Mouse (Mus musculus): ENCODE measurements around the gene Colca2. TPM values are rescaled to one million over a fixed set of nuclear protein-coding genes. Genes with fewer than 3 reads are reported as not detected.

Colca2 gene
- 2.2 and 2.9 TPM in 2 replicates for polyA plus RNA-seq (2014; fragmentation: Nextera tagmentation; extraction: Ambion mirVana)

DNA sequence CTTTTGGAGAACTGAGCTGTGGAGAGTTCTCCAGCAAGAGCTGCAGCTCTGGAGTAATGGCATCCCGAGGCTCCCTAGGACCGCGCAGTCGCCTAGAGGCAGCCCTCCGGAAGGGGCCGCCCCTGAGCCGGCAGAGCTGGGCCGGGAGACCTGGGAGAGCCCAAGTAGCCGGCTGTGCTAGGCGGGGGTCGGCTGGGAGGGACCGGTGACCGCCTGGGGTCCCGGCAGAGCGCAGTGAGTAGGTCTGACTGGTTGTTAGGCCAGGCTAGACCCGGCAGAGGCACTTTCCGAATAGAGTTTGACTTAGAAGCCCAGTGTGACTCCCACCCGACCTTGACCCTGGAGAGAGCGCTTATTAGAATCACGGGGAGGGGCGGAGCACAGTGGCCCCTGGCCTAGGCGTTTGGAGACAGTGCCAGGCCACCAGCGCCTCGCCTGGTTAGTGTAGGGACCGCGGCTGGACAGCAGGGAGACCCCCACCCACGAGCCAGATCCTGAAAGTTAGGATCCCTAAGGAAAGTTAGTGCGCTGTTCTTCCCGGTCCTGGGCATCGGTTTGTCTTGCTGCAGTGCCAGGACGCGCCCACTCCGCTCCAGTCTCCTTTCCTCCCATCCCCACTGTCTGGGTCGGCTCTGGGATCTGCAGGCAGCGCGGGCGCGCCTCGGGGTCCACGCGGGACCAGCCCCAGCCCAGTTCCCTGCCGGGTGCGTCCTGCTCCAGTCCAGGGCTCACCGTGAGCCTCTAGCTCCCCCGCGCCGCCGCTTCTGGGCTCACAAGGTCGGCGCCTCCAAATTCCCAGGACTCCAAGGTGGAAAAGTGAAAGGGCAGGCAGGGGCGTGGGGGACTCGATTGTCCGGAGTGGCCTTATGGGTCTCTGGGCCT, at the start of gene Colca2:
Colca2 (minus strand) TSS at position 70 of the 882 bp plus-strand sequence.
- under 1% methylated on average over 53 of the region's 53 CpGs for WGBS
- peak within 1 kb of the TSS; percentile 91 for H3K4me2 ChIP-seq (ENCODE audit: low read depth, low read length)
- no peak within 1 kb of the TSS; the same call in 1 of the 2 replicates for H3K27ac ChIP-seq (replicated peaks; ENCODE audit: low read depth, low read length)
- DNase-seq (ENCODE audit: low spot score) (peak; percentile 89), ATAC-seq (replicated peaks; ENCODE audit: insufficient number of reproducible peaks, low FRiP score, low TSS enrichment, low read depth) (peak; percentile 98)
- no peaks in the 10 kb centered on the region for H3K27me3 ChIP-seq (ENCODE audit: control insufficient read depth, insufficient read depth, low read length)
- H3K9me3 ChIP-seq (replicated peaks; ENCODE audit: control insufficient read depth, low read length), result no peaks in the 10 kb centered on the region
- H3K36me3 ChIP-seq (replicated peaks; ENCODE audit: control insufficient read depth, insufficient read depth, low read depth, low read length), result no peaks in the 10 kb centered on the region
- H3K4me3 ChIP-seq (ENCODE audit: low read depth, low read length), result peak within 1 kb of the TSS; percentile 54
- no peaks in the 10 kb centered on the region; the same call in 1 of the 2 replicates for H3K4me1 ChIP-seq (ENCODE audit: control insufficient read depth, insufficient read depth, low read length)
- peak within 1 kb of the TSS; percentile 68 for H3K9ac ChIP-seq (replicated peaks; ENCODE audit: low read length)

- Histone ChIP-seq H3K9ac (replicated peaks; ENCODE audit: low read length) (no peak overlapping the region), H3K4me2 (ENCODE audit: low read depth, low read length) (no peak overlapping the region), H3K27me3 (ENCODE audit: control insufficient read depth, insufficient read depth, low read length) (no peaks in the 10 kb centered on the region), H3K36me3 (replicated peaks; ENCODE audit: control insufficient read depth, insufficient read depth, low read depth, low read length) (no peaks in the 10 kb centered on the region), H3K4me3 (ENCODE audit: low read depth, low read length) (no peak overlapping the region), H3K9me3 (replicated peaks; ENCODE audit: control insufficient read depth, low read length) (no peaks in the 10 kb centered on the region), H3K27ac (replicated peaks; ENCODE audit: low read depth, low read length) (no peak overlapping the region), H3K4me1 (ENCODE audit: control insufficient read depth, insufficient read depth, low read length) (no peaks in the 10 kb centered on the region)
- no peak for ATAC-seq (replicated peaks; ENCODE audit: insufficient number of reproducible peaks, low FRiP score, low TSS enrichment, low read depth)
- no peak for DNase-seq (ENCODE audit: low spot score)
- WGBS, result 88% methylated on average over 5 of the region's 5 CpGs
Measured at GRCm38 (mm10) chr9:51327555-51327903, 49.2 kb upstream of the Colca2 start.

GRCm38 (mm10) chr9:51326619-51327554, 48.5 kb upstream of the Colca2 start:
- Histone ChIP-seq H3K9ac (replicated peaks; ENCODE audit: low read length) (no peak overlapping the region), H3K27ac (replicated peaks; ENCODE audit: low read depth, low read length) (no peak overlapping the region), H3K36me3 (replicated peaks; ENCODE audit: control insufficient read depth, insufficient read depth, low read depth, low read length) (no peaks in the 10 kb centered on the region), H3K4me1 (ENCODE audit: control insufficient read depth, insufficient read depth, low read length) (no peaks in the 10 kb centered on the region), H3K27me3 (ENCODE audit: control insufficient read depth, insufficient read depth, low read length) (no peaks in the 10 kb centered on the region), H3K9me3 (replicated peaks; ENCODE audit: control insufficient read depth, low read length) (no peaks in the 10 kb centered on the region), H3K4me2 (ENCODE audit: low read depth, low read length) (no peak overlapping the region), H3K4me3 (ENCODE audit: low read depth, low read length) (no peak overlapping the region)
- WGBS, result 87% methylated on average over 11 of the region's 11 CpGs
- DNase-seq (ENCODE audit: low spot score) (no peak), ATAC-seq (replicated peaks; ENCODE audit: insufficient number of reproducible peaks, low FRiP score, low TSS enrichment, low read depth) (no peak)

- DNase-seq (ENCODE audit: low spot score) (no peak), ATAC-seq (replicated peaks; ENCODE audit: insufficient number of reproducible peaks, low FRiP score, low TSS enrichment, low read depth) (no peak)
- Histone ChIP-seq H3K4me1 (ENCODE audit: control insufficient read depth, insufficient read depth, low read length) (no peaks in the 10 kb centered on the region), H3K36me3 (replicated peaks; ENCODE audit: control insufficient read depth, insufficient read depth, low read depth, low read length) (no peaks in the 10 kb centered on the region), H3K27me3 (ENCODE audit: control insufficient read depth, insufficient read depth, low read length) (no peaks in the 10 kb centered on the region), H3K9ac (replicated peaks; ENCODE audit: low read length) (no peak overlapping the region), H3K4me3 (ENCODE audit: low read depth, low read length) (no peak overlapping the region), H3K27ac (replicated peaks; ENCODE audit: low read depth, low read length) (no peak overlapping the region), H3K9me3 (replicated peaks; ENCODE audit: control insufficient read depth, low read length) (no peaks in the 10 kb centered on the region), H3K4me2 (ENCODE audit: low read depth, low read length) (no peak overlapping the region)
- 77% methylated on average over 7 of the region's 7 CpGs for WGBS
Measured at GRCm38 (mm10) chr9:51324406-51325065, 46.2 kb upstream of the Colca2 start.

- no peak overlapping the region for H3K4me2 ChIP-seq (ENCODE audit: low read depth, low read length)
- H3K9ac ChIP-seq (replicated peaks; ENCODE audit: low read length), result no peak overlapping the region
- no peaks in the 10 kb centered on the region for H3K4me1 ChIP-seq (ENCODE audit: control insufficient read depth, insufficient read depth, low read length)
- 87% methylated on average over 1 of the region's 1 CpGs for WGBS
- no peaks in the 10 kb centered on the region for H3K27me3 ChIP-seq (ENCODE audit: control insufficient read depth, insufficient read depth, low read length)
- no peak overlapping the region for H3K27ac ChIP-seq (replicated peaks; ENCODE audit: low read depth, low read length)
- DNase-seq (ENCODE audit: low spot score), result no peak
- ATAC-seq (replicated peaks; ENCODE audit: insufficient number of reproducible peaks, low FRiP score, low TSS enrichment, low read depth), result no peak
- no peak overlapping the region for H3K4me3 ChIP-seq (ENCODE audit: low read depth, low read length)
- no peaks in the 10 kb centered on the region for H3K36me3 ChIP-seq (replicated peaks; ENCODE audit: control insufficient read depth, insufficient read depth, low read depth, low read length)
- H3K9me3 ChIP-seq (replicated peaks; ENCODE audit: control insufficient read depth, low read length), result no peaks in the 10 kb centered on the region
Measured at GRCm38 (mm10) chr9:51320096-51320495, 41.7 kb upstream of the Colca2 start.

GRCm38 (mm10) chr9:51318246-51318645, 39.9 kb upstream of the Colca2 start:
- H3K4me3 ChIP-seq (ENCODE audit: low read depth, low read length), result no peak overlapping the region
- ATAC-seq (replicated peaks; ENCODE audit: insufficient number of reproducible peaks, low FRiP score, low TSS enrichment, low read depth), result no peak
- H3K9me3 ChIP-seq (replicated peaks; ENCODE audit: control insufficient read depth, low read length), result no peaks in the 10 kb centered on the region
- no peak overlapping the region for H3K4me2 ChIP-seq (ENCODE audit: low read depth, low read length)
- no peaks in the 10 kb centered on the region for H3K27me3 ChIP-seq (ENCODE audit: control insufficient read depth, insufficient read depth, low read length)
- H3K9ac ChIP-seq (replicated peaks; ENCODE audit: low read length), result no peak overlapping the region
- no peak overlapping the region for H3K27ac ChIP-seq (replicated peaks; ENCODE audit: low read depth, low read length)
- no peaks in the 10 kb centered on the region for H3K4me1 ChIP-seq (ENCODE audit: control insufficient read depth, insufficient read depth, low read length)
- WGBS, result 68% methylated on average over 4 of the region's 4 CpGs
- no peaks in the 10 kb centered on the region for H3K36me3 ChIP-seq (replicated peaks; ENCODE audit: control insufficient read depth, insufficient read depth, low read depth, low read length)
- no peak for DNase-seq (ENCODE audit: low spot score)

DNA sequence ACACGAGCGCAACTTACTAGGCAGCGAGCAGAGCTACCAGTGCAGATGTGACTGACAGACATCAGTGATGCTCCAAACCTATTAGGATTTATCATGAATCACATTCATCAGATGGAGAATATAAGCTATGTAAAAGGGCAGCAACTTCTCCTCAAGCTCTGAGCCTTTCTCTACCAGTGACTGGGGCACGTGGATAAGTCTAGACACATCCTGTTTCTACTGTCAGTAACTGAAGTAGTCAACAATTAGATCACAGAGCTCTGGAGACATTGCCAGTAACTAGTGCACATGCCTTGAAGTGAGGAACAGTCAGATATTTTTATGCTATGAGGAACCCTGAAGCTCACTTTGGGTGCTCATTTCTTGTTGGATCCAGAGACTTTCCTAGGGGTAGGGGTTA, 39.0 kb upstream of the Colca2 start:
- Histone ChIP-seq H3K9me3 (replicated peaks; ENCODE audit: control insufficient read depth, low read length) (no peaks in the 10 kb centered on the region), H3K4me3 (ENCODE audit: low read depth, low read length) (no peak overlapping the region), H3K36me3 (replicated peaks; ENCODE audit: control insufficient read depth, insufficient read depth, low read depth, low read length) (no peaks in the 10 kb centered on the region), H3K9ac (replicated peaks; ENCODE audit: low read length) (no peak overlapping the region), H3K27ac (replicated peaks; ENCODE audit: low read depth, low read length) (no peak overlapping the region), H3K4me1 (ENCODE audit: control insufficient read depth, insufficient read depth, low read length) (no peaks in the 10 kb centered on the region), H3K27me3 (ENCODE audit: control insufficient read depth, insufficient read depth, low read length) (no peaks in the 10 kb centered on the region), H3K4me2 (ENCODE audit: low read depth, low read length) (no peak overlapping the region)
- no peak for ATAC-seq (replicated peaks; ENCODE audit: insufficient number of reproducible peaks, low FRiP score, low TSS enrichment, low read depth)
- DNase-seq (ENCODE audit: low spot score), result no peak
- WGBS, result 90% methylated on average over 4 of the region's 4 CpGs

All from embryonic facial prominence, embryonic 11.5 days (tissue).